Mouse (Mus musculus) stomach, postnatal 0 days (tissue): Measurements from ENCODE around the gene Kank4. TPM values are rescaled to one million over a fixed set of nuclear protein-coding genes. Genes with fewer than 3 reads are reported as not detected.
"Not testable (repeated sequence)": the region's sequence is repeated elsewhere in the genome, so short reads cannot be mapped to it uniquely, and the experiment has no call there.

Source experiments
- ATAC-seq: fragments of 200-750 bp; cut with Nextera tagmentation; 2 replicates; pipeline ENCODE4 v1.8.0; 2017; ENCODE audit not compliant: low FRiP score, low TSS enrichment
- DNase-seq: peaks from one replicate; pipeline ENCODE4 v3.0.0-alpha.2; 2016; ENCODE audit warnings: low spot score
- H3K27ac ChIP-seq: fragments of 300-500 bp; sonication (generic); replicated peaks from 2 replicates; pipeline ENCODE4 v1.5.1; 2014; ENCODE audit warnings: mild to moderate bottlenecking, control low read depth
- H3K27me3 ChIP-seq: fragments of 300-500 bp; sonication (generic); 2 replicates; pipeline ENCODE4 v1.6.1; 2014; ENCODE audit warnings: low read length; ENCODE audit not compliant: control insufficient read depth, insufficient read depth
- H3K36me3 ChIP-seq: fragments of 300-500 bp; sonication (generic); 2 replicates; pipeline ENCODE4 v1.6.1; 2014; ENCODE audit warnings: low read length, mixed read lengths; ENCODE audit not compliant: control insufficient read depth, insufficient read depth
- H3K4me1 ChIP-seq: fragments of 300-500 bp; sonication (generic); replicated peaks from 2 replicates; pipeline ENCODE4 v1.6.1; 2014; ENCODE audit warnings: antibody characterized with exemption; ENCODE audit not compliant: control insufficient read depth, insufficient read depth
- H3K4me2 ChIP-seq: fragments of 300-500 bp; sonication (generic); replicated peaks from 2 replicates; pipeline ENCODE4 v1.6.1; 2014; ENCODE audit warnings: low read depth, mild to moderate bottlenecking, control low read depth, moderate library complexity
- H3K4me3 ChIP-seq: fragments of 300-500 bp; sonication (generic); 2 replicates; pipeline ENCODE4 v1.5.1; 2014; ENCODE audit warnings: low read depth, low read length, control low read depth
- H3K9ac ChIP-seq: fragments of 300-500 bp; sonication (generic); 2 replicates; pipeline ENCODE4 v1.6.1; 2014; ENCODE audit warnings: mild to moderate bottlenecking, low read length, control low read depth, mixed read lengths
- H3K9me3 ChIP-seq: fragments of 300-500 bp; sonication (generic); 2 replicates; pipeline ENCODE4 v1.6.1; 2016; ENCODE audit warnings: low read length; ENCODE audit not compliant: control insufficient read depth
- CTCF ChIP-seq: IDR thresholded peaks from 2 replicates; pipeline ENCODE4 v1.5.1; 2016; ENCODE audit warnings: antibody characterized with exemption, low read depth, mild to moderate bottlenecking, moderate library complexity
- EP300 ChIP-seq: optimal IDR thresholded peaks from 2 replicates; pipeline ENCODE3; 2016; ENCODE audit warnings: antibody characterized with exemption
- WGBS: fragments of 180-500 bp; shearing (Covaris S2); extraction: QIAGEN DNeasy Blood & Tissue Kit; methylation state at CpG from one replicate; pipeline ENCODE4 v1.1.7; 2014; 5-methylcytosine and 5-hydroxymethylcytosine counted together
- polyA plus RNA-seq: library from polyadenylated mRNA; unstranded; fragments of >200 nt; fragmentation: Nextera tagmentation; extraction: Ambion mirVana; gene quantifications from 2 replicates; pipeline ENCODE4 v1.2.1, GENCODE M21; 2015

The Kank4 gene
- polyA plus RNA-seq, 1 experiment from 2014 or later, result 0.41 TPM

GRCm38 (mm10) chr4:98724682-98725081 lies 92.7 kb downstream of the Kank4 start:
- WGBS, result 85% methylated on average over 1 of the region's 1 CpGs
- H3K4me1 ChIP-seq, H3K27me3 ChIP-seq, H3K4me3 ChIP-seq, H3K4me2 ChIP-seq, DNase-seq, H3K9ac ChIP-seq, H3K9me3 ChIP-seq, ATAC-seq, H3K36me3 ChIP-seq, H3K27ac ChIP-seq: not testable (repeated sequence)
- 0 out of 2 replicates have a peak, but pooled peaks have one; percentile 5 for TF ChIP-seq CTCF

GRCm38 (mm10) chr4:98722454-98722853 lies 94.9 kb downstream of the Kank4 start:
- Histone ChIP-seq H3K4me3 (no peak overlapping the region), H3K9ac (no peak overlapping the region), H3K9me3 (no peaks in the 10 kb centered on the region), H3K4me1 (no peaks in the 10 kb centered on the region), H3K4me2 (no peak overlapping the region), H3K27ac (no peak overlapping the region), H3K36me3 (no peaks in the 10 kb centered on the region), H3K27me3 (no peaks in the 10 kb centered on the region)
- WGBS, result 17% methylated on average over 8 of the region's 8 CpGs
- ATAC-seq (peak; percentile 35), DNase-seq (peak; percentile 79)
- no peak for TF ChIP-seq EP300
- peak; percentile 86 for TF ChIP-seq CTCF

- no peak for ATAC-seq
- no peak overlapping the region for H3K4me2 ChIP-seq
- H3K4me3 ChIP-seq, result no peak overlapping the region
- H3K27me3 ChIP-seq, result no peaks in the 10 kb centered on the region
- no peaks in the 10 kb centered on the region for H3K36me3 ChIP-seq
- no peaks in the 10 kb centered on the region for H3K4me1 ChIP-seq
- no peaks in the 10 kb centered on the region for H3K9me3 ChIP-seq
- TF ChIP-seq EP300, result no peak
- no peak for TF ChIP-seq CTCF
- H3K9ac ChIP-seq, result no peak overlapping the region
- H3K27ac ChIP-seq, result no peak overlapping the region
- WGBS, result 86% methylated on average over 10 of the region's 10 CpGs
- no peak for DNase-seq
These were observed 98.8 kb downstream of the Kank4 start for GRCm38 (mm10) chr4:98718547-98718917.

- no peaks in the 10 kb centered on the region for H3K9me3 ChIP-seq
- no peak overlapping the region for H3K27ac ChIP-seq
- H3K9ac ChIP-seq, result no peak overlapping the region
- TF ChIP-seq EP300 (no peak), CTCF (no peak)
- H3K27me3 ChIP-seq, result no peaks in the 10 kb centered on the region
- no peak overlapping the region for H3K4me2 ChIP-seq
- 80% methylated on average over 17 of the region's 17 CpGs for WGBS
- no peaks in the 10 kb centered on the region for H3K4me1 ChIP-seq
- no peak for ATAC-seq
- no peaks in the 10 kb centered on the region for H3K36me3 ChIP-seq
- no peak overlapping the region for H3K4me3 ChIP-seq
- DNase-seq, result no peak
These were observed 99.4 kb downstream of the Kank4 start for GRCm38 (mm10) chr4:98717735-98718546.

GRCm38 (mm10) chr4:98710891-98711290 lies 106.4 kb downstream of the Kank4 start:
- no peak for TF ChIP-seq EP300
- TF ChIP-seq CTCF, result no peak
- Histone ChIP-seq H3K4me3 (no peak overlapping the region), H3K27ac (no peak overlapping the region), H3K36me3 (no peaks in the 10 kb centered on the region; the same call in 1 of the 2 replicates), H3K4me2 (no peak overlapping the region), H3K9ac (no peak overlapping the region), H3K4me1 (no peaks in the 10 kb centered on the region), H3K27me3 (no peaks in the 10 kb centered on the region), H3K9me3 (no peaks in the 10 kb centered on the region)
- WGBS, result 88% methylated on average over 8 of the region's 8 CpGs
- DNase-seq (no peak), ATAC-seq (no peak)

Other genes with a start within 250 kb of the Kank4 start
- gene L1td1, start 90.8 kb downstream of the Kank4 start, polyA plus RNA-seq, result 0.10 TPM in 1 of 2 replicates, not detected in the other
- not detected in 2 replicates for gene I0C0044D17Rik, start 6.3 kb upstream of the Kank4 start, polyA plus RNA-seq
- gene Usp1, start 106.3 kb upstream of the Kank4 start, polyA plus RNA-seq, result 28.6 and 41.9 TPM in 2 replicates
- 0.81 and 1.4 TPM in 2 replicates for gene Angptl3, start 213.4 kb upstream of the Kank4 start, polyA plus RNA-seq